Mouse (Mus musculus) intestine, embryonic 14.5 days (tissue): Measurements from ENCODE around the gene Lrmp. TPM values are rescaled to one million over a fixed set of nuclear protein-coding genes. Genes with fewer than 3 reads are reported as not detected.

ENCODE experiments used
- ATAC-seq: fragments of 200-750 bp; cut with Nextera tagmentation; replicated peaks from 2 replicates; pipeline ENCODE4 v1.8.0; 2017; ENCODE audit warnings: low read depth, moderate number of reproducible peaks, moderate TSS enrichment, moderate library complexity; ENCODE audit not compliant: low FRiP score, low TSS enrichment
- DNase-seq: peaks from one replicate; pipeline ENCODE4 v3.0.0-alpha.2; 2018; ENCODE audit warnings: low spot score
- H3K27ac ChIP-seq: fragments of 300-500 bp; sonication (generic); 2 replicates; pipeline ENCODE4 v1.5.1; 2014; ENCODE audit warnings: low read depth, mild to moderate bottlenecking, control low read depth
- H3K27me3 ChIP-seq: fragments of 300-500 bp; sonication (generic); replicated peaks from 2 replicates; pipeline ENCODE4 v1.6.1; 2014; ENCODE audit warnings: low read length, control low read depth; ENCODE audit not compliant: control insufficient read depth, insufficient read depth
- H3K36me3 ChIP-seq: fragments of 300-500 bp; sonication (generic); 2 replicates; pipeline ENCODE4 v1.6.1; 2014; ENCODE audit warnings: low read length, control low read depth; ENCODE audit not compliant: control insufficient read depth, insufficient read depth
- H3K4me1 ChIP-seq: fragments of 300-500 bp; sonication (generic); replicated peaks from 2 replicates; pipeline ENCODE4 v1.6.1; 2014; ENCODE audit warnings: low read length, control low read depth, mixed read lengths; ENCODE audit not compliant: control insufficient read depth, insufficient read depth
- H3K4me2 ChIP-seq: fragments of 300-500 bp; sonication (generic); 2 replicates; pipeline ENCODE4 v1.6.1; 2014; ENCODE audit warnings: low read length
- H3K4me3 ChIP-seq: fragments of 300-500 bp; sonication (generic); 2 replicates; pipeline ENCODE4 v1.5.1; 2014; ENCODE audit warnings: low read depth, low read length, control low read depth, mixed read lengths
- H3K9ac ChIP-seq: fragments of 300-500 bp; sonication (generic); 2 replicates; pipeline ENCODE4 v1.6.1; 2014; ENCODE audit warnings: mild to moderate bottlenecking, low read length
- H3K9me3 ChIP-seq: fragments of 300-500 bp; sonication (generic); 2 replicates; pipeline ENCODE4 v1.6.1; 2016; ENCODE audit warnings: low read length, control low read depth; ENCODE audit not compliant: control insufficient read depth
- WGBS: fragments of 180-500 bp; shearing (Covaris S2); extraction: QIAGEN DNeasy Blood & Tissue Kit; methylation state at CpG from one replicate; pipeline ENCODE4 v1.1.7; 2014; 5-methylcytosine and 5-hydroxymethylcytosine counted together
- polyA plus RNA-seq: library from polyadenylated mRNA; unstranded; fragments of >200 nt; fragmentation: Nextera tagmentation; extraction: Ambion mirVana; gene quantifications from 2 replicates; pipeline ENCODE4 v1.2.1, GENCODE M21; 2014

Gene Lrmp
- polyA plus RNA-seq, 1 experiment from 2014 or later, result 2.2 TPM

DNA sequence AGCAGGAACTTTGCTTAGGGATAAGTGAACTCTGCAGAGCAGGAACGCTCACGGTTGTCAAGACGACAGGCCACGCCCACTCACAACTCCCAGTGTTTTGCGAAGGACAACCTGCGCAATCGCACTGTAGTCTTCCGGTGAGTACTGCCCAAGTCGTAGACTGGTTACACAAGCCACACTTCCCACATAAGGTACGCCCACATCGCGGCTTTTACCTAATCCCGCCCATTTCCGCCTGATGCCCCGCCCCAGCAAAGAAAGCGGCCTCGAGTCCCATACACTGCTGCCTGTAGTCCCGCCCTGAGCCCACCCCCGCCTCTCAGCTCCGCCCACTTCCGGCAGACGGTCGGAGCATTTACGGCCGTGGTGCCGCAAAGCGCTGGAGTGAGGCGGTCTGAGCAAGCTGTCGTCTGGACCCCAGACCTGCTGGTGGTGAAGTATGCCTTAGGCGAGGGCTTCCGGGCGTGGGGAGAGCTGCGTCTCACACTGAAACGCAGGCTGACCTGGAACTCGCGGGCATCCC, 95.4 kb downstream of the Lrmp start, which contains the start of the genes Casc1 and Etfrf1:
TSS of gene Casc1 (minus strand) at position 190 of the 523 bp plus-strand sequence.
TSS of gene Etfrf1 (plus strand) at position 319 of the 523 bp plus-strand sequence.
- ATAC-seq (peak; percentile 100), DNase-seq (peak; percentile 97)
- Histone ChIP-seq H3K9me3 (no peaks in the 10 kb centered on the region), H3K4me2 (peak within 1 kb of the TSS; percentile 67), H3K4me1 (peaks cover 12% of the 10 kb centered on the region), H3K9ac (peak within 1 kb of the TSS; percentile 77), H3K27ac (peak within 1 kb of the TSS; percentile 94), H3K4me3 (peak within 1 kb of the TSS; percentile 77), H3K36me3 (peaks cover 7% of the 10 kb centered on the region), H3K27me3 (no peaks in the 10 kb centered on the region)
- under 1% methylated on average over 36 of the region's 36 CpGs for WGBS

DNA sequence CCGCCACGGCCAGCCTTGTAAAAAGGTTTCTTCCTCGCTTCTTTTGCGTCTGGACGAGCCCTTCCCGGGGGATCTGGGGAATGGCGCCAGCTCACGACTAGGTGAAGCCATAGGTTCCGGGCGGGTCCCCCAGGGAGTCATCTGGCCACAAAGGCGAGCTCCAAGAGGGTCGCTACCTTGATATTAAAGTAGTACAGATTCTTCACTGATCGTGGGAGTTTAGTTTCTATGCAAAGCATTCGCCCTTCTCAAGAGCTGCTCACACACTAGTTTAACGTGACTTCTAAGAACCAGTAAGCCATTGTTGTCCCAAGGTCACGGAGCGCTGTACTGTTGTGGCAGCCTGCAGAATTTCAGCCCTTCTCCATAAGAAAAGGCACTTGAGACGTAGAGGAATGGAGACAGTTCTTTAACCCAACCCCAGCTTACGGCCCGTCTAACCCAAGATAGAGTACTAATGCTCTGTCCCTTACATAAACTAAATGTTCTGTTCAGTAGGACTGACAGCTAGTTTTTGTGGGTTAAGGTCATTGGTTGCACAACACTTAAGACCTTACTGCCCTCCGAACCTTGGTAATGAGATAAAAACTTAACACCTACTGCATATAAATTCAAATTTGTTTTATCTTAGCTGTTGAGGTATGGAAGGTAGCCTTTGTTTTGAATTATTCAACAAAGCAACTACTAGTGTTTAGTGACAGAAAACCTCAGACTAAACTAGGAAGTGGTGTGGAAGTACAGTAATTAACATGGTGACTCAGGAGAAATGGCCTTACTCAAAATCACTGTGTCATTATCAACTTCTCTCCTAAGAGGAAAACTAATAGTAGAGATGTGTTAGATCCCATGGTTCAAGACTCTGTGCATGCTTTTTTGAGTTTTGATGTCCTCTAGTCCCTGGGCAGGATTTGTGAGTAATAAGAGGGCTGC, 96.2 kb downstream of the Lrmp start:
- peak overlapping the region; percentile 77 for H3K4me3 ChIP-seq

GRCm38 (mm10) chr6:145213916-145214315, 98.5 kb downstream of the Lrmp start:
- Histone ChIP-seq H3K4me2 (no peak overlapping the region), H3K36me3 (peaks cover 26% of the 10 kb centered on the region), H3K27me3 (no peaks in the 10 kb centered on the region), H3K27ac (no peak overlapping the region), H3K4me3 (no peak overlapping the region), H3K4me1 (peaks cover 12% of the 10 kb centered on the region), H3K9me3 (no peaks in the 10 kb centered on the region), H3K9ac (no peak overlapping the region)
- 75% methylated on average over 2 of the region's 2 CpGs for WGBS
- ATAC-seq (no peak), DNase-seq (no peak)

More for the DNA sequence above, 96.2 kb downstream of the Lrmp start:
- peak overlapping the region; percentile 77 for H3K9ac ChIP-seq
- ATAC-seq, result peak; percentile 59
- no peaks in the 10 kb centered on the region for H3K9me3 ChIP-seq
- H3K4me1 ChIP-seq, result peaks cover 12% of the 10 kb centered on the region
- H3K36me3 ChIP-seq, result peaks cover 14% of the 10 kb centered on the region
- H3K27me3 ChIP-seq, result no peaks in the 10 kb centered on the region
- H3K27ac ChIP-seq, result peak overlapping the region; percentile 94
- H3K4me2 ChIP-seq, result peak overlapping the region; percentile 67
- no peak for DNase-seq
- 3% methylated on average over 21 of the region's 21 CpGs for WGBS

DNA sequence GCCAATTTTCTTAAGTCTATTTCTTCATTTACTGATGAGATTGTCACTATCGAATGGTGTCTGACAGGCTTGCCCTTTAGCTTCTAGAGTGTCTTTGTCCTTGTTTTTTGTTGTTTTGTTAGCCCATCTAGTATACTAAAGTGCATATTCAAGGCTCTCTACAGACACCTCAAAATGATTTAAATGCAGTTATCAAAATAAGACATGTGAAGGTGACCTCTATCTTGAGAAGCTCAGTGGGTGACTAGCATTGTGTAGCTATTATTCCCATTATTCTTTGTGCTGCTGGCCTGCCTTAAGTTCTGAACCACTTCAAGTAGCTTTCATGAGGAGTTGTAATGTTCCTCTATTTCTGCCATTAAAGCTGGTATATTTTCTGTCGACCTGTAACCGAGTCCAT, 100.4 kb downstream of the Lrmp start:
- ATAC-seq (no peak), DNase-seq (no peak)
- H3K4me1 ChIP-seq, result peaks cover 6% of the 10 kb centered on the region
- peaks cover 42% of the 10 kb centered on the region for H3K36me3 ChIP-seq
- 86% methylated on average over 3 of the region's 3 CpGs for WGBS
- H3K9me3 ChIP-seq, result no peaks in the 10 kb centered on the region
- H3K27ac ChIP-seq, result no peak overlapping the region
- no peak overlapping the region for H3K4me3 ChIP-seq
- H3K27me3 ChIP-seq, result no peaks in the 10 kb centered on the region
- H3K9ac ChIP-seq, result no peak overlapping the region
- no peak overlapping the region for H3K4me2 ChIP-seq

DNA sequence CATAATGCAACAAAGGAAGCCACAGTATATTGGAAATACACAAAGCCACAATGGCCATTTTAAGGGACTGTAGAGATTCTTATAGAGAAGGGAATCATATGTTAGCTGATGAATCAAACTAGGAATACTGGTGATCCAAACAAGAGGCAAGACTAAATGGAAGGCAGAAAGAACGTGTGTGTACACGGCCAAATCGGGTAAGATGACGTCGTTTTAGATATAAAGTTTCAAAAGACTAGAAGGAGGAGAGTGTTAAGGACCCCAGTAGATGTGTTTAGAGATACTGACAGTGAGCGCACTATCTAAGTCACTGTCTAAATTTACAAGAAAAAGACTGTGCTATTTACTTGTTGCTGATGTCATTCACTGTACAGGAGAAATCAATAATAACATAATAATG, 108.8 kb downstream of the Lrmp start:
- ATAC-seq, result no peak
- 92% methylated on average over 6 of the region's 6 CpGs for WGBS
- Histone ChIP-seq H3K4me2 (no peak overlapping the region), H3K9me3 (no peaks in the 10 kb centered on the region), H3K9ac (no peak overlapping the region), H3K4me3 (no peak overlapping the region), H3K4me1 (no peaks in the 10 kb centered on the region), H3K27me3 (no peaks in the 10 kb centered on the region), H3K27ac (no peak overlapping the region), H3K36me3 (peaks cover 40% of the 10 kb centered on the region)
- no peak for DNase-seq

Other genes with a start within 250 kb of the Lrmp start
- 9.1 and 11.1 TPM in 2 replicates for gene Bcat1, start 39.5 kb upstream of the Lrmp start, polyA plus RNA-seq
- gene Casc1, start 95.4 kb downstream of the Lrmp start, polyA plus RNA-seq, result 0.43 and 0.47 TPM in 2 replicates
- 28.7 and 34.8 TPM in 2 replicates for gene Etfrf1, start 95.5 kb downstream of the Lrmp start, polyA plus RNA-seq
- 79.0 and 79.8 TPM in 2 replicates for gene Kras, start 134.6 kb downstream of the Lrmp start, polyA plus RNA-seq